Mouse (Mus musculus): ENCODE measurements at regions not wholly inside any gene's neighbourhood (a gene's known extent, or its start where the extent isn't known, plus 50 kb on each side); places are given as distances from the start of the nearest gene placed in this dataset.

GRCm38 (mm10) chr6:31339948-31340250, 58.6 kb upstream of the Mkln1 start:
- TF ChIP-seq CTCF (IDR thresholded peaks at IDR 0.05; ENCODE audit: low read depth, low read length): no peak
- TF ChIP-seq EP300 (IDR thresholded peaks at IDR 0.05; ENCODE audit: insufficient read depth, low read depth, low read length): no peak
- TF ChIP-seq POLR2A (IDR thresholded peaks at IDR 0.05; ENCODE audit: insufficient read depth, low read length): no peak
